Mouse (Mus musculus) kidney, postnatal 36 days (tissue): ENCODE measurements around the gene Adh6a.

ENCODE experiments used
- DNase-seq, 2 experiments: peaks; one replicate each; pipeline ENCODE4 v3.0.0; 2021 to 2022; ENCODE audit warnings: mixed read lengths in 2 of 2

Gene Adh6a

GRCm38 (mm10) chr3:138312965-138313364 is at the start of gene Adh6a:
TSS of gene Adh6a (plus strand) at chr3:138313286.
- DNase-seq = no peak

DNA sequence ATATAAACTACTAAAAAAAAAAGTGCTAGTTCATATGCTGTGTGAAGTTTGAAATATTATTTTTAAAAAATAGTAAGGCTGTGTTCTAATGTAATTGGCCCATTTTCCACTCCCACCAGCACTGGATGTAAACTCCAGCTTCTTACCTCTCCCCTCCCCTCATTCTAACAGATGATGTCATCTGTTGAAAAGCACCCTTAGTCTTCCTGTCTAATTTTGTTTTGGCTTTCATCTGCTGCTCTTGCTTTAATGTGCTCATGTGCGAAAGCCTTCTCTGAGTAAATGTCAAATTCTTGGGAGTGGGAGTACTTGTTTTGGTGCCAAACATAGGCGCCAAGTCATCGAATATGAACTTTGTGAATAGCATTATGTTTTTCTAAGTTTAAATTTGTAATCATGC is 48.4 kb upstream of the Adh6a start:
- no peak for DNase-seq

GRCm38 (mm10) chr3:138270507-138270906 is 42.6 kb upstream of the Adh6a start:
- no peak for DNase-seq

- DNase-seq = no peak
These were observed 41.8 kb upstream of the Adh6a start for GRCm38 (mm10) chr3:138271297-138271696.

GRCm38 (mm10) chr3:138273080-138273479 is 40.0 kb upstream of the Adh6a start:
- no peak for DNase-seq

GRCm38 (mm10) chr3:138275100-138275499 is 38.0 kb upstream of the Adh6a start:
- no peak for DNase-seq

GRCm38 (mm10) chr3:138282556-138282955 is 30.5 kb upstream of the Adh6a start:
- no peak for DNase-seq

DNA sequence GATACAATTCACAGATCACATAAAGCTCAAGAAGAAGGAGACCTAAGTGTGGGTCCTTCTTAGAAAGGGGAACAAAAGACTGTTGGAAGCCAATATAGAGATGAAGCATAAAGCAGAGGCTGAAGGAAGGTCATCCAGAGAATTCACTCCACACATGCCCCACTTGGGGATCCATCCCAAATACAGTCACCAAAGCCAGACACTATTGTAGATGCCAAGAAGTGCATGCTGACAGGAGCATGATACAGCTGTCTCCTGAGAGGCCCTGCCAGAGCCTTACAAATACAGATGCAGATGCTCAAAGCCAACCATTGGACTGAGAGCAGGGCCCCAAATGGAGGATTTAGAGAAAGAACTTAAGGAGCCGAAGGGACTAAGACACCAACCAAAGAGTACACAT is 29.3 kb upstream of the Adh6a start:
- no peak for DNase-seq

GRCm38 (mm10) chr3:138285986-138286385 is 27.1 kb upstream of the Adh6a start:
- no peak for DNase-seq

- DNase-seq = no peak
These were observed 25.4 kb upstream of the Adh6a start for GRCm38 (mm10) chr3:138287686-138288085.

DNA sequence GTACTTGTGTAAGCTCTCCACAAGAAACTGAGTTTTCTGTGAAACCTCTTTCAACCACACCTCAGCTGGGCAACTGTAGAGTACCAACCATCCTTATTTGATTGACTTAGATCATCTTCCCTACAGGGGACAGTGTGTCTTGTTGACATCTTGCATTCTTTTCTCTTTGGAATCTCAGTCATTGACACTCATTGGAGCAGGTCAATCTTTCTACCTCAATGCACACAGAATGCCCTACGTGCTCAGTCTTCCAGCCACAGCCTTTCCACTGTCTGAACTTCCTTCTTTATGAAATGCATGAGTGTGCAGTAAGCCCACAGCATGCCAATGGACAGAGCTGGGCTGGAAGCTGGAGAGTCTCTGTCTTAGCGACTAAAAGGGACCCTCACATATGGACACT is 22.4 kb upstream of the Adh6a start:
- peak in 1 of 2 experiments; percentile 57 for DNase-seq

GRCm38 (mm10) chr3:138291529-138292117 is 21.5 kb upstream of the Adh6a start:
- no peak for DNase-seq

DNA sequence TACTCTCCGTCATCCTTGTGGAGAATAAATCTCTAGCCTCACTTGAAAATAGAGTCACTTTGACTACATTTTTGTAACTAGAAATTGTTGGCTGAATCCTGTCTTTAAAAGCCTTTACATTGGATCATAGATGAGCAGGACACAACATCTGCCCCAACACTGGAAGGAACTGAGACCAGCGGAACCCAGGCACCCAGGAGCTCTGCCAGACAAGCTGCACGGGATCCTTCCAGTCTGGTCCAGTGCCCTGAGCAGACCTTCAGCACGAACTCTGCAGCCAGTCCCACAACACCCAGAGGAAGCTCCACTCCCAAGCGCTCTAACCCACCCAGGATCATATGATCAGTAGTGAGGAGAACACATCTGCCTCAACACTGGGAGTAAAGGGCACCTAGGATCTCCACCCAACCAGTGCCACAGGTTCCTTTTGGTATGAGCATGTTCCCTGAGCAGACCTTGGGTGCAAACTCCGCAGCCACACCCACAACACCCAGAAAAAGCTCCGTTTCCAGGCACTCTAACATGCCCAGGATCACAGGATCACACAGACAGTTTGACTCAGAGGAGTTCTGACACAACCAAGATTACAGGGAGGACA is 19.7 kb upstream of the Adh6a start:
- no peak for DNase-seq

GRCm38 (mm10) chr3:138300130-138300529 is 13.0 kb upstream of the Adh6a start:
- DNase-seq = no peak

- DNase-seq = no peak
These were observed 10.4 kb upstream of the Adh6a start for GRCm38 (mm10) chr3:138302676-138303075.

DNA sequence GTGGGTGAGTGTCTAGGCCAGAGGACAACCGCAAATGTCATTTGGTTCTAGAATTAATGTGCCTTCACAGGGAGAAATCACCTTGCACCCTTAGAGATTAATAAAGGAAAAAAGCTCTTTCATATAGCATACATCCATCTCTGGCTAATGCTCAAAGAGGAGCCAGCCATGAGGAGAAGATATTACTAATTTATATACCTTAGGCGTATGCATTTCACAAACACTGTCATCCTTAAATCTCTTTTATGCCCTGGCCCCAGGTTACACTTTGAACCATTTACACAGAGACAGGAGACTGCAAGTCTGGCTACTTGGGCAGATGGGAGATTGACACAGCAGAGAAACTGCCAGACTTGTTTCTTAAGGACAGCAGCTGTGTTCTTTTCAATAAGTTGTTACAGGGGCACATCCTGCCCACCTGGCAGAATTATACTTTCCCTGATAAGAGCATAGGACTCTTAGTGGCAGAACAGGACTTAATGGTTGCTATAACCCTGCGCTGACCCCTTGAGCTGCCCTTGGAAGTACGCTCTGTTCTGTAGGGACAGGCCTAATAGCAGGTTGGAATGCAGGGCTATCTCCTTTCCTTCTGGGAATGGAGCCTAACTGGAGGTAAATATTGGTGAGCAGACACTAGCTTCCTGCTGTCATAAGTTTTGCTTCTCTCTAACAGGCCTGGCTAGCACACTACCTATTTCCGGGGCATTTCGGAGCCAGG is 9.2 kb upstream of the Adh6a start:
- DNase-seq = no peak

- no peak for DNase-seq
These were observed 8.6 kb upstream of the Adh6a start for GRCm38 (mm10) chr3:138304489-138304871.

- DNase-seq = no peak
These were observed 7.4 kb upstream of the Adh6a start for GRCm38 (mm10) chr3:138305486-138306289.

DNA sequence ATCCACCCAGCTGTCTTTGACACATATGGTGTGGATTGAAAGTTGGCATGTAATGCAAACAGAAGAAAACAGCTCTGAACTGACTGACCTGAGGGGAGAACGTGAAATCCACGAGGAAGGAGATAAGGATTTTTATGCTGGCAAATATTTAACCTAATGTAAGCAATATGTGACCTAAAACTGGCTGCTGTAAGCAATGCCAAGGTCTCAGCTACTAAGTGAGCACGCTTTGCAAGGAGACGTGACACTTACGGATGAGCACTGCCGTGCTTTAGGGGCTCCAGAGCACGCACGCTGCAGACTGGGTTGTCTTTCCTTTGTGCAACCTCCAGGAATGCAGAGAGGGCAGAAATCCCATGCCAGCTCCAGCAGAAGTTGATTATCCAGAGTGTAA is 6.8 kb upstream of the Adh6a start:
- DNase-seq = no peak

- DNase-seq = no peak
These were observed 3.2 kb upstream of the Adh6a start for GRCm38 (mm10) chr3:138309910-138310309.

GRCm38 (mm10) chr3:138311015-138311414 is 2.1 kb upstream of the Adh6a start:
- DNase-seq = peak in 1 of 2 experiments; percentile 58

GRCm38 (mm10) chr3:138316908-138317472 is 3.9 kb downstream of the Adh6a start:
- DNase-seq = no peak

GRCm38 (mm10) chr3:138325001-138325400 is 11.9 kb downstream of the Adh6a start:
- no peak for DNase-seq
